Mouse (Mus musculus): ENCODE data around the gene Nfia. TPM values are rescaled to one million over a fixed set of nuclear protein-coding genes. Genes with fewer than 3 reads are reported as not detected.

The Nfia gene
- polyA plus RNA-seq, 1 experiment = 57.7 TPM

GRCm38 (mm10) chr4:97986056-97986734, 213.7 kb downstream of the Nfia start:
- no peak overlapping the region for H3K4me3 ChIP-seq (replicated peaks; ENCODE audit: extremely low read depth, low read depth, low read length)

DNA sequence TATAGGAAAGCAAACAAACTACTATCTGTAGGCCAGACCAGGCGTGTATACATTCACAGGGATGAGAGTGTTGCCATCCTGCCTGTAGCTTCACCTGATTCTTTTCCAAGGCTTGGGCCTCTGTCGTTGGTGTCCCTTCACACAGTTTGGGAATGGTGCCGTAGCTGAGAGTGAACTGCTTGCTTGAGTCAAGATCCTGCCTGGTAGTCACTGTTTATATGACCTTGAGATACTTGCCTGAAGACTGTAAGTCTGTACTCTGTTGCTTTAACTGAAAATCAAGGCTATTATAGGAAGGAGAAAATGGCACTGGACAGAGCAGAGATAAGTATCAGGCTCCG, 214.2 kb downstream of the Nfia start:
- TF ChIP-seq CTCF (IDR thresholded peaks at IDR 0.05; ENCODE audit: insufficient read depth, low read length) = no peak
- TF ChIP-seq POLR2A (IDR thresholded peaks at IDR 0.05; ENCODE audit: borderline replicate concordance, extremely low read depth, low read depth, low read length) = no peak
- Histone ChIP-seq H3K4me3 (replicated peaks; ENCODE audit: extremely low read depth, low read depth, low read length) (no peak overlapping the region), H3K4me1 (ENCODE audit: control insufficient read depth, insufficient read depth, low read length) (peaks cover 11% of the 10 kb centered on the region)
- DNase-seq = peak; percentile 1
- 62% methylated on average over 4 of the region's 4 CpGs for WGBS

More at GRCm38 (mm10) chr4:97986056-97986734, 213.7 kb downstream of the Nfia start:
- peaks cover 11% of the 10 kb centered on the region for H3K4me1 ChIP-seq (ENCODE audit: control insufficient read depth, insufficient read depth, low read length)
- 79% methylated on average over 1 of the region's 1 CpGs for WGBS
- DNase-seq = peak; percentile 2
- no peak for TF ChIP-seq POLR2A (IDR thresholded peaks at IDR 0.05; ENCODE audit: borderline replicate concordance, extremely low read depth, low read depth, low read length)
- no peak for TF ChIP-seq CTCF (IDR thresholded peaks at IDR 0.05; ENCODE audit: insufficient read depth, low read length)

DNA sequence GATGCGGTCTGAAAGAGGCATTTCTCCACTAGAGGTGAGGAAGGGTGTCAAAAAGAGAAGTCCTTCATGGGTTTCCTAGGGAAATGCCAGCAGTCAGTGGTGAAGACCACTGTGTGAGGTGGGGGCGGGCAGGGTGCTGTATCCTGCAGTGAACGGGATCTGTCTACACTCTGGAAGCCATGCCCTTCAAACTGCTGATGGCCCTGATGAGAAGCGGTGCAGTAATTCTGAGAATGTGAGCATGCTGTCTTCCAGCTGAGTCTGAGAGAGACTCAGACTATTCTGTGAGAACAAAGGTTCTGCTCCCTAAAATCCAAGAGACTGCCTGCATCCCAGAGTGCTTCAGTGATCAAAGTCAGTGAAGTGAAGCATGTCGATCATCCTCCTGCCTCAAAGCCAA, 216.2 kb downstream of the Nfia start:
- TF ChIP-seq CTCF (IDR thresholded peaks at IDR 0.05; ENCODE audit: insufficient read depth, low read length) (no peak), POLR2A (IDR thresholded peaks at IDR 0.05; ENCODE audit: borderline replicate concordance, extremely low read depth, low read depth, low read length) (no peak)
- no peak overlapping the region for H3K4me3 ChIP-seq (replicated peaks; ENCODE audit: extremely low read depth, low read depth, low read length)
- no peak for DNase-seq
- WGBS = 78% methylated on average over 5 of the region's 5 CpGs
- H3K4me1 ChIP-seq (ENCODE audit: control insufficient read depth, insufficient read depth, low read length) = peaks cover 9% of the 10 kb centered on the region

DNA sequence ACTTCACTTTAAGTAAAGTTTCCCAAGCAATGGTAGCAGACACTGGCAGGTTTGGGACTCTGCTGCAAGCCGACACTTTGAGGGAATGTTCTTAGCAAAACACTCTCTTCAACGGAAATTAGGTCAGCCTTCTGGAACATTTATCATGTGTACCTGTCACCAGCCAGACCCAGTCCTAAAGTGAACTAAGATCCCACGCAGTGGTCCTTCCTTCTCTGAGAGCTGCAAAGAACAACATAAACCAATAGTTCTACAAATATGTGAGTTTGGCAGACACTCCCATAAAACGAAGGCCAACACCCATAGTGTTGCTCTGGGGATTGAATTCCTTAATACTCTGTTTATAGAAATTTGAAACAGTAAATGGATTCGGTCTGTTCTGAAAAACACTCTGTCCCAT, 217.9 kb downstream of the Nfia start:
- TF ChIP-seq CTCF (IDR thresholded peaks at IDR 0.05; ENCODE audit: insufficient read depth, low read length) (no peak), POLR2A (IDR thresholded peaks at IDR 0.05; ENCODE audit: borderline replicate concordance, extremely low read depth, low read depth, low read length) (no peak)
- WGBS = 26% methylated on average over 5 of the region's 5 CpGs
- H3K4me3 ChIP-seq (replicated peaks; ENCODE audit: extremely low read depth, low read depth, low read length) = no peak overlapping the region
- peaks cover 9% of the 10 kb centered on the region for H3K4me1 ChIP-seq (ENCODE audit: control insufficient read depth, insufficient read depth, low read length)
- no peak for DNase-seq

DNA sequence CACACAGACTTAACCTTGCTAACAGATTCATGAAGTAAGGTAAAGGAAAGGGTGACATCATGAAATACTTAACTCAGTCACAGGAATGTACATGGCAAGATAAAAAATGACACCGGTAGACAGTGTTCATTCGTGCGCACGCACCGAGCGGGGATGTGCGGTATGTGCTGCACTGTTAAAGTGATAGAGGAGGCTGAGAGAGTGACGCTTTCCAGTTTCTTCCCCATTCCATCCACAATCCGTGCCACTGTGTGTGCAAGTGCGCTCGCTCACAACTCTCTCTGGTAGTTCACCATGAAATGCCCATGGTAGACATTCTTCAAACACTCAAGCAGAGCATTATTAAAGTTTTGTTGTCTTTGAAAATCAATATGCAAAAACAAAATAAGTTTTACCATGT, 218.9 kb downstream of the Nfia start:
- peaks cover 9% of the 10 kb centered on the region for H3K4me1 ChIP-seq (ENCODE audit: control insufficient read depth, insufficient read depth, low read length)
- 94% methylated on average over 11 of the region's 11 CpGs for WGBS
- TF ChIP-seq POLR2A (IDR thresholded peaks at IDR 0.05; ENCODE audit: borderline replicate concordance, extremely low read depth, low read depth, low read length) = no peak
- no peak for TF ChIP-seq CTCF (IDR thresholded peaks at IDR 0.05; ENCODE audit: insufficient read depth, low read length)
- no peak overlapping the region for H3K4me3 ChIP-seq (replicated peaks; ENCODE audit: extremely low read depth, low read depth, low read length)
- DNase-seq = no peak

GRCm38 (mm10) chr4:97991880-97992279, 219.3 kb downstream of the Nfia start:
- WGBS = 56% methylated on average over 3 of the region's 3 CpGs
- Histone ChIP-seq H3K4me3 (replicated peaks; ENCODE audit: extremely low read depth, low read depth, low read length) (no peak overlapping the region), H3K4me1 (ENCODE audit: control insufficient read depth, insufficient read depth, low read length) (peaks cover 6% of the 10 kb centered on the region)
- DNase-seq = no peak
- TF ChIP-seq CTCF (IDR thresholded peaks at IDR 0.05; ENCODE audit: insufficient read depth, low read length) (no peak), POLR2A (IDR thresholded peaks at IDR 0.05; ENCODE audit: borderline replicate concordance, extremely low read depth, low read depth, low read length) (no peak)

DNA sequence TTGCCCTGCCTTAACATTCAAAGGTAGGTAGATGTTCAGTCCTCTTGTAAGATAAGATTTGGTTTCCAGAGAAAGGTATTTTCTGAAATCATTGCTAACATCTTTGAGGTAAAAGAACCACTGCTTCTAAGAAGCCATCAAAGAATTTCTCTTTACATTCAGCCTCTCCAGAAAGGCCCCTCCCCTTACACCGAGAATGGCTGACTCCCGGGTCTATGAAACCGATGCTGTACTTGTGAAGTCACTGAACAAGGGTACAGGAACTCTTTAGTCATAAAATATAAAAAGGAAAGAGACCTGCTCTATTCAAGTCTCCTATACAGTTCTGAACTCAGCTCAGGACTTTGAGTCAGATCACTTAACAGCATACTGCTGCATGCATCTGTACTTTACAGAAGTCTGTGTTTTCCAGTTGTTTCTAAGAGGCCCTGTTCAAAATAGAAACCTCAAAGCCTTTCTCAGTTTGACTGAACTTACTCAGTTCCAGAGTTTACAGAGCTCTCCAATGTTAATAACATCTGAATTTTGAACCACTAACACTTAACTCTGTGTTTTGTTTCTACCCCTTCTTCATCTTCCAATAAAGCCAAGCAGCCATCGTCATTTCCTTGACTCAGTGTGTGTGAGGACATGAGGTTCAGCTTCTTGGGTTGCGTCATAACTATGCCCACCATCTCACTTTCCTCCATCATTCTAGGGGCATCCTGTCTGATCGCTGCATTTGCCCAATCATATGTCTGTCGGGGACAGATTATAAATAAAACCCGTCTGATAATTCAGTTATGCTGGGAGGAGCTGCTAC, 223.6 kb downstream of the Nfia start:
- TF ChIP-seq CTCF (IDR thresholded peaks at IDR 0.05; ENCODE audit: insufficient read depth, low read length) (no peak), POLR2A (IDR thresholded peaks at IDR 0.05; ENCODE audit: borderline replicate concordance, extremely low read depth, low read depth, low read length) (no peak)
- 61% methylated on average over 8 of the region's 8 CpGs for WGBS
- Histone ChIP-seq H3K4me3 (replicated peaks; ENCODE audit: extremely low read depth, low read depth, low read length) (no peak overlapping the region), H3K4me1 (ENCODE audit: control insufficient read depth, insufficient read depth, low read length) (peaks cover 3% of the 10 kb centered on the region; the same call in 1 of the 2 replicates)
- no peak for DNase-seq

DNA sequence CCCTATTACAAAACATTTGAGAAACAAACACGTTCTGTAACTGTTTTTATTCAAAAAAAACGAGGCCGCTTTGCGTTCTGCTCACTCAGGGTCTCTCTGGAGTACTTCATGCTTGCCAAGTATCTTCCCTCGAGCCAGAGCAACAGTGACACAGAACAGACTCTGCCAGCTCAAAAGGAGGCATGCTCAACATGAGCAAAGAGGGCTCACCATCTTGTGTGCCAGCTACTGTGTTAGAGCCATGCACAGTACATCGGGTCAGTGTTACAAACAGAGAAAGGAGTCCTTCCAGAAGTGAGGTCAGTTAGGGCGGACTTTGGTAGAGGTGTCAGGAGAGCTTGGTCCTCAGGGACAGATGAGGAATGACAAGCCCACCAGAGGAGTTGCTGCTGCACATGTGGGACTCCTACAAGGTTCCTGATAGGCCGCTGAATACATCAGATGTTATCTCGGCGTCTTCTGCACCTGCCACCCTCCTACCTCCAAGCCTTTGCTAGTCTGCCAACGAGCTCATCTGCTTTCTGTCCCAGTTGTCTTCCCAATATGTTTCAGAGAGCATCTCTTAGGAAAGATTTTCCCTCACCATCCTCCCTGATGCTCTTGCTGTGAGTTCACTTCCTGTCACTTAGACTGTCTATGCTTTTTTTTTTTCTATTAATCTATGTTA, 224.8 kb downstream of the Nfia start:
- 79% methylated on average over 11 of the region's 11 CpGs for WGBS
- Histone ChIP-seq H3K4me3 (replicated peaks; ENCODE audit: extremely low read depth, low read depth, low read length) (no peak overlapping the region), H3K4me1 (ENCODE audit: control insufficient read depth, insufficient read depth, low read length) (peaks cover 3% of the 10 kb centered on the region; the same call in 1 of the 2 replicates)
- TF ChIP-seq POLR2A (IDR thresholded peaks at IDR 0.05; ENCODE audit: borderline replicate concordance, extremely low read depth, low read depth, low read length) (no peak), CTCF (IDR thresholded peaks at IDR 0.05; ENCODE audit: insufficient read depth, low read length) (no peak)
- no peak for DNase-seq

- no peak for TF ChIP-seq POLR2A (IDR thresholded peaks at IDR 0.05; ENCODE audit: borderline replicate concordance, extremely low read depth, low read depth, low read length)
- no peak for TF ChIP-seq CTCF (IDR thresholded peaks at IDR 0.05; ENCODE audit: insufficient read depth, low read length)
- Histone ChIP-seq H3K4me3 (replicated peaks; ENCODE audit: extremely low read depth, low read depth, low read length) (no peak overlapping the region), H3K4me1 (ENCODE audit: control insufficient read depth, insufficient read depth, low read length) (peaks cover 16% of the 10 kb centered on the region)
- no peak for DNase-seq
- 81% methylated on average over 5 of the region's 5 CpGs for WGBS
Observed at GRCm38 (mm10) chr4:98002206-98002605, 229.7 kb downstream of the Nfia start.

Measured in lung, adult 2 months (tissue).